Comparison of ENCODE assay signal across 8 mouse cellular contexts in the genomic region with DNA sequence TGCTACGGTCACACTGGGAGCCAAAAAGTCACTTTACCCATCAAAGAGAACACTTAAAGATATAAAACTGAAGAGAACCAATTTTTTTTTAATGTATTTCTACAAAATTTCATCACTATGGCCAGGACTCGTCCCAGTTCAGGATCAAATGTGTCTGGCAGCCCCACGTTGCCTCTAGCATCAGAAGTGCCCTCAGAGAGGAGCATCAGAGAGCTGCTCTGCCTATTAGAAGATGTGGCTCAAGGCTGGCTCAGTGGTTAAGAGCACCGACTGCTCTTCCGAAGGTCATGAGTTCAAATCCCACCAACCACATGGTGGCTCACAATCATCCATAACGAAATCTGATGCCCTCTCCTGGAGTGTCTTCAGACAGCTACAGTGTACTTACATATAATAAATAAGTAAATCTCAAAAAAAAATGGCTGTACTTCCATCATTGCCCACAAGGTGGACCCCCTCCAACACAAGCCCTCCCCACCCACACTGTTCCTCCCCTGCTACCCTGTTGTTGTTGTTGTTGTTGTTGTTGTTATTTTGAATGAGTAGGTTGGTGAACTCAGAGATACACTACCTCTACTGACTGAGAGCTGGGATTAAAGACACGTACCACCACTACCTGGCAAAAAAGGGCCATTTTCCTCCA. TPM values are rescaled to one million over a fixed set of nuclear protein-coding genes. Genes with fewer than 3 reads are reported as not detected.
DNase-seq lines count a peak whose midpoint lies in the region; ATAC-seq and TF ChIP-seq lines count a peak whose summit lies in the region.

No protein-coding gene starts in this region.

- DNase-seq in hindbrain, embryonic 11.5 days (ENCODE audit: low spot score), result peak; percentile 74
- peak; percentile 86 for DNase-seq in CD4-positive helper T cell, adult 2 months (ENCODE audit: low read depth, low spot score)
- DNase-seq in adrenal gland, postnatal 14 days, result peak; percentile 51

- no peaks in the 10 kb centered on the region for H3K4me1 ChIP-seq in hindbrain, embryonic 11.5 days (replicated peaks; ENCODE audit: control insufficient read depth, insufficient read depth, low read length)
- H3K4me1 ChIP-seq in hindbrain, embryonic 16.5 days (ENCODE audit: control insufficient read depth, insufficient read depth, low read depth, low read length), result peaks cover 7% of the 10 kb centered on the region
- peaks cover 16% of the 10 kb centered on the region for H3K4me1 ChIP-seq in forebrain, embryonic 13.5 days
- H3K4me1 ChIP-seq in liver, embryonic 12.5 days, result peaks cover 24% of the 10 kb centered on the region
- no peaks in the 10 kb centered on the region for H3K4me1 ChIP-seq in small intestine, adult 2 months (ENCODE audit: control insufficient read depth, insufficient read depth, insufficient read length, low read length)

- no peak for TF ChIP-seq POLR2A in small intestine, adult 2 months (IDR thresholded peaks at IDR 0.05; ENCODE audit: low read depth, low read length)

- no peak for ATAC-seq in hindbrain, embryonic 11.5 days (ENCODE audit: low FRiP score)
- no peak for ATAC-seq in hindbrain, embryonic 16.5 days
- 0 out of 2 replicates have a peak, but pooled peaks have one; percentile 4 for ATAC-seq in forebrain, embryonic 13.5 days
- ATAC-seq in liver, embryonic 12.5 days, result no peak
- ATAC-seq in megakaryocyte-erythroid progenitor cell, adult 5-6 weeks (replicated peaks; ENCODE audit: low FRiP score, low TSS enrichment, poor library complexity, severe bottlenecking), result no peak

- 33% methylated on average over 7 of the region's 7 CpGs for WGBS in hindbrain, embryonic 11.5 days
- WGBS in hindbrain, embryonic 16.5 days, result 36% methylated on average over 7 of the region's 7 CpGs
- WGBS in forebrain, embryonic 13.5 days, result 41% methylated on average over 7 of the region's 7 CpGs
- WGBS in liver, embryonic 12.5 days (ENCODE audit: insufficient replicate concordance), result 12% methylated on average over 7 of the region's 7 CpGs
- 25% methylated on average over 7 of the region's 7 CpGs for WGBS in small intestine, adult 2 months

- H3K9me3 ChIP-seq in hindbrain, embryonic 11.5 days (ENCODE audit: control insufficient read depth, low read length), result no peaks in the 10 kb centered on the region
- no peaks in the 10 kb centered on the region for H3K9me3 ChIP-seq in hindbrain, embryonic 16.5 days (ENCODE audit: control insufficient read depth, low read length)
- H3K9me3 ChIP-seq in forebrain, embryonic 13.5 days (replicated peaks), result no peaks in the 10 kb centered on the region
- H3K9me3 ChIP-seq in liver, embryonic 12.5 days (replicated peaks), result no peaks in the 10 kb centered on the region

- H3K36me3 ChIP-seq in hindbrain, embryonic 11.5 days (ENCODE audit: control insufficient read depth, insufficient read depth, low read length), result no peaks in the 10 kb centered on the region
- H3K36me3 ChIP-seq in hindbrain, embryonic 16.5 days (ENCODE audit: control insufficient read depth, insufficient read depth, low read length), result no peaks in the 10 kb centered on the region
- no peaks in the 10 kb centered on the region for H3K36me3 ChIP-seq in forebrain, embryonic 13.5 days (ENCODE audit: poor library complexity, severe bottlenecking)
- H3K36me3 ChIP-seq in liver, embryonic 12.5 days, result peaks cover 10% of the 10 kb centered on the region
- H3K36me3 ChIP-seq in small intestine, adult 2 months (ENCODE audit: control insufficient read depth, insufficient read depth, low read length), result no peaks in the 10 kb centered on the region

- H3K9ac ChIP-seq in hindbrain, embryonic 11.5 days (ENCODE audit: low read depth, low read length), result no peak overlapping the region
- no peak overlapping the region for H3K9ac ChIP-seq in hindbrain, embryonic 16.5 days (ENCODE audit: low read depth, low read length)
- no peak overlapping the region for H3K9ac ChIP-seq in forebrain, embryonic 13.5 days
- no peak overlapping the region for H3K9ac ChIP-seq in liver, embryonic 12.5 days

- H3K27me3 ChIP-seq in hindbrain, embryonic 11.5 days (ENCODE audit: control insufficient read depth, insufficient read depth, low read length), result no peaks in the 10 kb centered on the region
- no peaks in the 10 kb centered on the region for H3K27me3 ChIP-seq in hindbrain, embryonic 16.5 days (replicated peaks; ENCODE audit: control insufficient read depth, insufficient read depth, low read length)
- no peaks in the 10 kb centered on the region for H3K27me3 ChIP-seq in forebrain, embryonic 13.5 days
- peaks cover 11% of the 10 kb centered on the region for H3K27me3 ChIP-seq in liver, embryonic 12.5 days (replicated peaks)
- no peaks in the 10 kb centered on the region for H3K27me3 ChIP-seq in small intestine, adult 2 months (ENCODE audit: control insufficient read depth, insufficient read depth, low read length)

- H3K4me2 ChIP-seq in hindbrain, embryonic 11.5 days (replicated peaks; ENCODE audit: low read depth, low read length), result no peak overlapping the region
- no peak overlapping the region for H3K4me2 ChIP-seq in hindbrain, embryonic 16.5 days (ENCODE audit: low read length)
- no peak overlapping the region for H3K4me2 ChIP-seq in forebrain, embryonic 13.5 days
- H3K4me2 ChIP-seq in liver, embryonic 12.5 days, result peak overlapping the region; percentile 83

- peak; percentile 60; the same call in 1 of the 2 replicates for TF ChIP-seq CTCF in small intestine, adult 2 months (IDR thresholded peaks at IDR 0.05; ENCODE audit: extremely low read depth, insufficient read length, insufficient replicate concordance, low read depth, low read length)

- H3K4me3 ChIP-seq in hindbrain, embryonic 11.5 days (ENCODE audit: low read depth, low read length), result no peak overlapping the region
- no peak overlapping the region for H3K4me3 ChIP-seq in hindbrain, embryonic 16.5 days (ENCODE audit: low read length)
- no peak overlapping the region for H3K4me3 ChIP-seq in forebrain, embryonic 13.5 days
- H3K4me3 ChIP-seq in liver, embryonic 12.5 days, result no peak overlapping the region
- H3K4me3 ChIP-seq in small intestine, adult 2 months (ENCODE audit: low read depth, low read length), result no peak overlapping the region

- no peak overlapping the region for H3K27ac ChIP-seq in hindbrain, embryonic 11.5 days (ENCODE audit: low read depth, low read length)
- H3K27ac ChIP-seq in hindbrain, embryonic 16.5 days (ENCODE audit: low read depth, low read length), result no peak overlapping the region
- no peak overlapping the region for H3K27ac ChIP-seq in forebrain, embryonic 13.5 days
- no peak overlapping the region for H3K27ac ChIP-seq in liver, embryonic 12.5 days
- no peak overlapping the region for H3K27ac ChIP-seq in small intestine, adult 2 months (ENCODE audit: insufficient read depth, low read depth, low read length)

RNA-seq across cellular contexts. Expression of a gene that starts 1.3 kb away (rescaled TPM):
- 26.9 and 35.4 TPM in 2 replicates for polyA plus RNA-seq in hindbrain, embryonic 11.5 days (2014; fragmentation: Nextera tagmentation; extraction: Ambion mirVana)
- 5.7 and 7.8 TPM in 2 replicates for polyA plus RNA-seq in hindbrain, embryonic 16.5 days (2015; fragmentation: Nextera tagmentation; extraction: Ambion mirVana)
- total RNA-seq in adrenal gland, postnatal 14 days (2021), result 6.0 and 9.4 TPM in 2 replicates
- polyA plus RNA-seq in forebrain, embryonic 13.5 days (2015; fragmentation: Nextera tagmentation; extraction: Ambion mirVana), result 23.0 and 24.0 TPM in 2 replicates
- 27.4 and 32.2 TPM in 2 replicates for polyA plus RNA-seq in liver, embryonic 12.5 days (2016; fragmentation: Nextera tagmentation; extraction: Ambion mirVana)
- polyA plus RNA-seq in small intestine, adult 2 months (2012; rRNA removed), result 10.9 and 14.1 TPM in 2 replicates
- 88.7 and 92.5 TPM in 2 replicates for total RNA-seq in megakaryocyte-erythroid progenitor cell, adult 5-6 weeks (2014; fragmentation: Nextera tagmentation)
- 48.6 and 64.9 TPM in 2 replicates for total RNA-seq in megakaryocyte-erythroid progenitor cell, adult 5-6 weeks (2017)

RNA-seq across cellular contexts. Expression of a gene that starts 12.9 kb away (rescaled TPM):
- polyA plus RNA-seq in hindbrain, embryonic 11.5 days (2014; fragmentation: Nextera tagmentation; extraction: Ambion mirVana), result 13.1 and 13.2 TPM in 2 replicates
- polyA plus RNA-seq in hindbrain, embryonic 16.5 days (2015; fragmentation: Nextera tagmentation; extraction: Ambion mirVana), result 27.3 and 38.5 TPM in 2 replicates
- total RNA-seq in adrenal gland, postnatal 14 days (2021), result 1.9 and 2.3 TPM in 2 replicates
- 20.6 and 21.3 TPM in 2 replicates for polyA plus RNA-seq in forebrain, embryonic 13.5 days (2015; fragmentation: Nextera tagmentation; extraction: Ambion mirVana)
- 4.6 TPM in 2 replicates for polyA plus RNA-seq in liver, embryonic 12.5 days (2016; fragmentation: Nextera tagmentation; extraction: Ambion mirVana)
- 20.9 and 56.2 TPM in 2 replicates for polyA plus RNA-seq in small intestine, adult 2 months (2012; rRNA removed)
- total RNA-seq in megakaryocyte-erythroid progenitor cell, adult 5-6 weeks (2014; fragmentation: Nextera tagmentation), result 4.3 and 5.9 TPM in 2 replicates
- 5.3 and 7.0 TPM in 2 replicates for total RNA-seq in megakaryocyte-erythroid progenitor cell, adult 5-6 weeks (2017)

RNA-seq across cellular contexts. Expression of a gene that starts 53.9 kb away (rescaled TPM):
- 179 and 181 TPM in 2 replicates for polyA plus RNA-seq in hindbrain, embryonic 11.5 days (2014; fragmentation: Nextera tagmentation; extraction: Ambion mirVana)
- 396 and 405 TPM in 2 replicates for polyA plus RNA-seq in hindbrain, embryonic 16.5 days (2015; fragmentation: Nextera tagmentation; extraction: Ambion mirVana)
- 189 and 198 TPM in 2 replicates for total RNA-seq in adrenal gland, postnatal 14 days (2021)
- polyA plus RNA-seq in forebrain, embryonic 13.5 days (2015; fragmentation: Nextera tagmentation; extraction: Ambion mirVana), result 190 and 207 TPM in 2 replicates
- 79.2 and 94.3 TPM in 2 replicates for polyA plus RNA-seq in liver, embryonic 12.5 days (2016; fragmentation: Nextera tagmentation; extraction: Ambion mirVana)
- polyA plus RNA-seq in small intestine, adult 2 months (2012; rRNA removed), result 82.6 and 128 TPM in 2 replicates
- 140 and 145 TPM in 2 replicates for total RNA-seq in megakaryocyte-erythroid progenitor cell, adult 5-6 weeks (2014; fragmentation: Nextera tagmentation)
- total RNA-seq in megakaryocyte-erythroid progenitor cell, adult 5-6 weeks (2017), result 104 and 227 TPM in 2 replicates
